Mouse (Mus musculus) limb, embryonic 10.5 days (tissue): ENCODE data around the gene Hsph1. TPM values are rescaled to one million over a fixed set of nuclear protein-coding genes. Genes with fewer than 3 reads are reported as not detected.
A peak's percentile ranks its signal among the peaks of the same experiment; 100 is the strongest.

Experiments
- DNase-seq: peaks from one replicate; pipeline ENCODE4 v3.0.0-alpha.2; 2017; ENCODE audit warnings: low spot score
- H3K27ac ChIP-seq: fragments of 300-500 bp; sonication (generic); 2 replicates; pipeline ENCODE4 v1.5.1; 2016; ENCODE audit warnings: mild to moderate bottlenecking
- H3K27me3 ChIP-seq: fragments of 300-500 bp; sonication (generic); 2 replicates; pipeline ENCODE4 v1.6.1; 2016; ENCODE audit warnings: low read depth, mild to moderate bottlenecking; ENCODE audit not compliant: poor library complexity, severe bottlenecking
- H3K36me3 ChIP-seq: fragments of 300-500 bp; sonication (generic); 2 replicates; pipeline ENCODE4 v1.6.1; 2016; ENCODE audit warnings: mild to moderate bottlenecking, moderate library complexity
- H3K4me1 ChIP-seq: fragments of 300-500 bp; sonication (generic); 2 replicates; pipeline ENCODE4 v1.6.1; 2016
- H3K4me3 ChIP-seq: fragments of 300-500 bp; sonication (generic); 2 replicates; pipeline ENCODE4 v1.5.1; 2016; ENCODE audit warnings: mild to moderate bottlenecking, moderate library complexity
- H3K9me3 ChIP-seq: fragments of 300-500 bp; sonication (generic); replicated peaks from 2 replicates; pipeline ENCODE4 v1.6.1; 2016; ENCODE audit warnings: mild to moderate bottlenecking
- WGBS: fragments of 180-500 bp; shearing (Covaris S2); methylation state at CpG from one replicate; pipeline ENCODE4 v1.1.7; 2016; 5-methylcytosine and 5-hydroxymethylcytosine counted together
- polyA plus RNA-seq: library from polyadenylated mRNA; unstranded; fragments of >200 nt; fragmentation: Nextera tagmentation; extraction: Ambion mirVana; gene quantifications from 2 replicates; pipeline ENCODE4 v1.2.1, GENCODE M21; 2016

The Hsph1 gene
- polyA plus RNA-seq, 1 experiment from 2014 or later: 129 TPM

DNA sequence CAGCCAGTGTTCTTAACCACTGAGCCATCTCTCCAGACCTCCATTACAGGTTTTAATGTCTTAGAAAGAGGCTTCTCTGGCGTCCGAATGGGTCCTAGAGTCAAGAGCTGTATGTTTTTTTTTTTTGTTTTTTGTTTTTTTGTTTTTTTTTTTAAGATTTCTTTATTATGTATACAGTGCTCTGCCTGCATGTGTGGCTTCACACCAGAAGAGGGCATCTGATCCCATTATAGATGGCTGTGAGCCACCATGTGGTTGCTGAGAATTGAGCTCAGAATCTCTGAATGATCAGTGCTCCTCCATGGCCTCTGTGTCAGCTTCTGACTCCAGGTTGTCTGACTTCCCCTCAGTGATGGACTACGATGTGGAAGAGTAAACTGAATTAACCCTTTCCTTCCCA, 21.8 kb upstream of the Hsph1 start:
- DNase-seq: no peak
- Histone ChIP-seq H3K27ac (no peak overlapping the region), H3K4me3 (no peak overlapping the region), H3K36me3 (no peaks in the 10 kb centered on the region), H3K27me3 (no peaks in the 10 kb centered on the region), H3K4me1 (peaks cover 2% of the 10 kb centered on the region; the same call in 1 of the 2 replicates), H3K9me3 (no peaks in the 10 kb centered on the region)
- WGBS: 61% methylated on average over 3 of the region's 3 CpGs

DNA sequence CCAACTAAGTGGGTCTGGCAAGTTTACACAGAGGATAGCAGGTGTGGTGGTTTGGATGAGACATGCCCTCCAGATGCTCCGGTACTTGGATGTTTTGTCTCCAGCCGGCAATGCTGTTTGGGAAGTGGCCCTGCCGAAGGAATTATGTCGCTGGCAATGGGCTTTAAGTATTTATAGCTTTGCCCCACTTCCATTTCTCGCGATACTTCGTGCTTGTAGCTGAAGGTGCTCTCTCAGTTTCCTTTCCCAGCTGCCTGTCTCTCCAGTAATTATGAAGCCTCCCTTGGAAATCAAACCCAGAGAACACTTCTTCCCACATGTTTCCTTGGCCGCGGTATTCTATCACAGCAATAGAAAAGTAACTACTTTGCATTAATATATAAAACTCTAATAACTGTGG, 19.5 kb upstream of the Hsph1 start:
- no peak overlapping the region for H3K4me3 ChIP-seq
- peaks cover 2% of the 10 kb centered on the region; the same call in 1 of the 2 replicates for H3K4me1 ChIP-seq
- no peaks in the 10 kb centered on the region for H3K27me3 ChIP-seq
- H3K9me3 ChIP-seq: no peaks in the 10 kb centered on the region
- H3K36me3 ChIP-seq: no peaks in the 10 kb centered on the region
- no peak overlapping the region for H3K27ac ChIP-seq
- 90% methylated on average over 9 of the region's 9 CpGs for WGBS
- DNase-seq: no peak

DNA sequence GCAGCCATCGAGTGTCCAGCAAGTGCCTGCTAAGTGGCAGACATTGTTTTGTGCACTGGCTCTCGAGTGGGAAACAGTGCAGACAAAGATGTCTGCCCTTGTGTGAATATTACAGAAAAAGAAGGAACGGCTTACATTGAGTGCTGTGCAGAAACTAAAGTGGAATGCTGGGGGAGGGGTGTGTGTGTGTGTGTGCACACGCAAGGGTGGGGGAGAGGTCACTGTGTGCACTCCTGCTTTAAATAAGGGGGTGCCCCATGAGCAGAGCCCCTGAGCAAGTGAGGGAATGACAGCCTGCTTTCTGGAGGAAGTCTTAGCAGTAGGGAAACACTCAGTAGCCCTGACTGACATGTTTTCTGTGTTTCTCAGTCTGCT, 14.0 kb upstream of the Hsph1 start:
- no peak for DNase-seq
- no peaks in the 10 kb centered on the region for H3K36me3 ChIP-seq
- H3K27ac ChIP-seq: peak overlapping the region; percentile 9; the same call in 1 of the 2 replicates
- H3K27me3 ChIP-seq: no peaks in the 10 kb centered on the region
- WGBS: 84% methylated on average over 4 of the region's 4 CpGs
- H3K9me3 ChIP-seq: no peaks in the 10 kb centered on the region
- no peak overlapping the region for H3K4me3 ChIP-seq
- H3K4me1 ChIP-seq: peaks cover 15% of the 10 kb centered on the region

DNA sequence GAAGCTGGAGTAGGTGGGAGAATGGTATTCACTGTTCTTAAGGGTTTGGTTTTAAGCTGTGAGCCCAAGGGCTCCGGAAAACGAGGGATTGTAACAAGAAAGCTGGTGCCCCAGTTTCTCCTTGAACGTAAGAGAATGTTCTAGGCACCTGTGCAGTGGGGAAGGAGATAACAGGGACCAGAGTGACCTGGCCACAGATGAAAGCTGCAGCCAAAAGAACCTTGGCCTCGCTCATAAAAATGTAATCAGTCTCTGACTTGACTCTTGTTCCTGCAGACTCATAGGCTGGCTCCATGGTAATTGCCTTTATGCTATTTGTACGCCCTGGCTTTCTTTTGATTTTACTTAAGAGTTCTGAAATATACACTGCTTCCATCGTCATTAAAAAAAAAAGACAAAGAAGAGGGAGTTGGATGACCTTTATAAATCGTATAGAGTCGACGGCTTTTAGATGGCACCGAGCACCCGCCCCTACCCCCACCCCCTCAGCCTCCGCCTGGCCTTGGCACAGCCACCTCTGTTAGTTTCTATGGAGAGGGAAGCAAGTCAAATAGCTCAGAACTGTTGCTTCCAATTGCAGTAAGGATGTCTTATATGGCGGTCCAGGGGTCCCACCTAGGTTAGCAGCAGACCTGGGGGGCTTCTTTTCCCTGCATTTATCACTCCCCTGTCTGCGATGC, 13.5 kb upstream of the Hsph1 start:
- H3K27ac ChIP-seq: peak overlapping the region; percentile 9; the same call in 1 of the 2 replicates
- 84% methylated on average over 14 of the region's 14 CpGs for WGBS
- no peak overlapping the region for H3K4me3 ChIP-seq
- no peak for DNase-seq
- H3K36me3 ChIP-seq: no peaks in the 10 kb centered on the region
- no peaks in the 10 kb centered on the region for H3K27me3 ChIP-seq
- peaks cover 15% of the 10 kb centered on the region for H3K4me1 ChIP-seq
- no peaks in the 10 kb centered on the region for H3K9me3 ChIP-seq

DNA sequence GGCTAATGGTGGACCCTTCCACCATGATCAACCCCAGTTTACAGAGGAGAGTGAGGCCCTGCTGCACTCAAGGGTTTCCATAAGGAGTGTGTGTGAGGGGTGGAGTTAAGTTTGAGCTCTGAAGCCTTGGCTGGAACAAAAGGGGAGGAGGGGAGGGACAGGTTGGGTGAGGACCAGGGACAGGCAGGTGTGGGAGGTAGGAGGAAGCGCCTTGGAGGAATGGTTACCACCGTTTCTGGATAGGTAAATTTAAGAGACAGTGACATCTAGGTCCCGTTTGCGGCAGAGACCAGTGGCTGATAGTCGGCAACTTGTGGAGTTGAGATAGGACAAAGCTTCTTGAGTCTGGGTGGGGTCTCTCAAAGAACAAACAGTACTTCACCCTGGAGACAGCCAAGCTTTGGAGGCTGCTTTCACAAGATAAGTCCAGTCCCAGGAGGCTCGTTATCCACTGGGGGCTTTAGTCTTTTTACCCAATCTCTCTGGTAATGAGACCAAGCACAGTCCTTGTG, 12.8 kb upstream of the Hsph1 start:
- H3K27ac ChIP-seq: peak overlapping the region; percentile 47
- no peaks in the 10 kb centered on the region for H3K9me3 ChIP-seq
- no peaks in the 10 kb centered on the region for H3K36me3 ChIP-seq
- DNase-seq: no peak
- WGBS: 76% methylated on average over 6 of the region's 6 CpGs
- peaks cover 15% of the 10 kb centered on the region for H3K4me1 ChIP-seq
- H3K27me3 ChIP-seq: no peaks in the 10 kb centered on the region
- H3K4me3 ChIP-seq: no peak overlapping the region

DNA sequence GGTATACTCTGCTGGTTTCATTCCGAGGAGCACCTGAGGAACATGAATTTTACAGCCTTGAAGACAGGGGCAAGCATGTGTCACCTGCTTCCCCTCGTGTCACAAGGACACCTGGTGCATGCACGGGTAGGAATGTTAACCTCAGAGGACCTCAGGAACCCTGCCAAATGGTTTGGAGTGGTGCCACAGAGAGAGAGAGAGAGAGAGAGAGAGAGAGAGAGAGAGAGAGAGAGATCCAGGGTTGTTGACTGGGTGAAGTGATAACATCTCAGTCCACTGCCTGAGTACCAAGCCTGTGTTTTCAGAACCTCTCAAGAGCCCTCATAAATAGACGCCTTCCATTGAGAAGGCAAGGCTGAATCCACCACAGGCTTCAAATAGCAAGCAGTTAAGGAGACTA, 12.0 kb upstream of the Hsph1 start:
- H3K9me3 ChIP-seq: no peaks in the 10 kb centered on the region
- no peaks in the 10 kb centered on the region for H3K36me3 ChIP-seq
- H3K27ac ChIP-seq: 0 out of 2 replicates have a peak overlapping the region, but pooled peaks have one; percentile 47
- no peak overlapping the region for H3K4me3 ChIP-seq
- WGBS: 72% methylated on average over 4 of the region's 4 CpGs
- no peak for DNase-seq
- peaks cover 15% of the 10 kb centered on the region for H3K4me1 ChIP-seq
- H3K27me3 ChIP-seq: no peaks in the 10 kb centered on the region

DNA sequence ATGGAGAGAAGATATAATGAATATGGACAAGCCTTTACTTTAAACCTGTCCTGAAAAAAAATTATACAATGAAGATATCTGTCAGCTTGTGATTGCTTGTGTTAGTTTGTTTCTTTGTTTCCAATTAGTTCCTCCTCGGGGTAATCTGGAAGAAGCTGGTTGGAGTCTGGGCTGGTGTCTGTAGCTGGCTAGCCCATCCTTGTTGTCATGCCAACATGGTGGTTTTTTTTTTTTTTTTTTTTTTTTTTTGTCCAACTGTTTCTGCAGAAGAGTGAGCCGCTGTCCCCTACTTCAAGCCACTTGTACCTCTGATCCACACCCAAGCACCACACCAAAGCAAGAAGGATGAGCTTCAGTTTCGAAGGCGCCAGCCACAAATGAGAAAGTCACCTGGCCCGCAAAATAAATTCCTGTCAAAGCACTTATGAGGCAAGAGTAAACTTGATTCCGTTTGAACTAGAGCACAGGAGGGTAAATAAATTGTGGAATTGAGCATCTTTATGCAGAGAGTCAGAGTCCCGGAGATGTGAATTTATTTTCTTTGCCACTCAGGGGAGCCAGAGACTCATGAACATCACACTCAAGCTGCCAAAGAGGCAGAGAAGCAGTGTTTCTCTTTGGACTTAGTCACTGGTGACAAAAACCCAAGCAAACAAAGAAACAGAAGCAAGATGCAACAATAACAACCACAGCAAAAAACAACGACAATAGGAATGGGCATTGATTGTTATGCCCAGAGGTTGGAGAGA, 11.4 kb upstream of the Hsph1 start:
- 82% methylated on average over 8 of the region's 8 CpGs for WGBS
- no peak for DNase-seq
- no peak overlapping the region for H3K4me3 ChIP-seq
- no peak overlapping the region for H3K27ac ChIP-seq
- H3K36me3 ChIP-seq: no peaks in the 10 kb centered on the region
- no peaks in the 10 kb centered on the region for H3K9me3 ChIP-seq
- no peaks in the 10 kb centered on the region for H3K27me3 ChIP-seq
- H3K4me1 ChIP-seq: peaks cover 15% of the 10 kb centered on the region

DNA sequence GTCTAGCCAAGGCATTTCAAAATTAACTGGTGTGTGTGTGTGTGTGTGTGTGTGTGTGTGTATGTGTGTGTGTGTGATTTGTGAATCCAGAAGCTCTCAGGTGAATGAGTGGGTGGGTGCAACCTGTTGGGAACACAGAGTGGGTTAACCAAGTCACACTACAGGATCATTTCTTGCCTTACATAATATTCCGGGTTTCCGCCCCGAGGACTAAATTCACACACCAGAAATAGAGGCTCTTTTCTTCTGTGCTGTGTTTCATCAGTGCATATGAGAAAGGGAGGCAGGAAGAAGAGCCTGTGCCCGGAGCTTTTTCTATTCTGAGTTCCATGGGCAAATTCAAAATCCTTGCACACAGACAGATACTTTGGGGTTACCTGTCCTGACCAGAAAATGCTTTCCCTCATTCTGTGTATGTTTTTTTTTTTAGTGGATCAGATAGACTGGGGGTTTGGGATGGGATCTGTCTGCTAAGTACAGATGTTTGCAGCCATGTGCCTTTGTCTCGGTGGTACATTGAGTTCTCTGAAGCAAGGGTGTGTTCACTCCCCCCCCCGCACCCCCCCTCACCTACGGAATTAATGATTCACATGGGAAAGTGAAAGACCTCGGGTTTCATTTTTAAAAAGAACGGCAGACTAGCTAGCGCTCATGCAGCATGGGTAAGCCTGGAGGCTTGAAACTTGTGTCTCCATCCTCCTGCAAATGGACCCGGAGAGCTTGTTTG, 6.8 kb upstream of the Hsph1 start:
- no peak overlapping the region for H3K27ac ChIP-seq
- 0 out of 2 replicates have a peak, but pooled peaks cover 3% of the 10 kb centered on the region for H3K4me1 ChIP-seq
- H3K27me3 ChIP-seq: no peaks in the 10 kb centered on the region
- 90% methylated on average over 11 of the region's 11 CpGs for WGBS
- no peak for DNase-seq
- no peaks in the 10 kb centered on the region for H3K9me3 ChIP-seq
- no peaks in the 10 kb centered on the region for H3K36me3 ChIP-seq
- no peak overlapping the region for H3K4me3 ChIP-seq

DNA sequence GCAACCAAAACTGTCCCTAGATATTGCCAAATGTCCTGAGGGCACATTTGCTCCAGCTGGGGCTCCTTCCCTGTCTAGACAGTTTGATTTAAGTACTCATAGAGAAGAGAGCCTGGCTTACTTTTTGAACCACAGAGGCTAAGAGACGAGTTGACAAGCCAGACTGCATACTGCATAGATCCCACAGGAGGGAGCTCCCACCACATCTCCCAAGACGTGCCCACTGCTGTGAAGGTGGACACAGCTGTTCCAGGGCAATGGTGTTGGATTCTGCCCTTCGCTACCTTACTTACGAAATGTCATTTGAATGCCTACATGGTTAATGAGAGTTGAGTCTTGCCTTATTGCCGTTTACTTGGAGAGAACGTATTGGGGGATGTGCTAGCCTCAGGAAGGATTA, 6.2 kb upstream of the Hsph1 start:
- DNase-seq: no peak
- WGBS: 57% methylated on average over 6 of the region's 6 CpGs
- no peak overlapping the region for H3K27ac ChIP-seq

DNA sequence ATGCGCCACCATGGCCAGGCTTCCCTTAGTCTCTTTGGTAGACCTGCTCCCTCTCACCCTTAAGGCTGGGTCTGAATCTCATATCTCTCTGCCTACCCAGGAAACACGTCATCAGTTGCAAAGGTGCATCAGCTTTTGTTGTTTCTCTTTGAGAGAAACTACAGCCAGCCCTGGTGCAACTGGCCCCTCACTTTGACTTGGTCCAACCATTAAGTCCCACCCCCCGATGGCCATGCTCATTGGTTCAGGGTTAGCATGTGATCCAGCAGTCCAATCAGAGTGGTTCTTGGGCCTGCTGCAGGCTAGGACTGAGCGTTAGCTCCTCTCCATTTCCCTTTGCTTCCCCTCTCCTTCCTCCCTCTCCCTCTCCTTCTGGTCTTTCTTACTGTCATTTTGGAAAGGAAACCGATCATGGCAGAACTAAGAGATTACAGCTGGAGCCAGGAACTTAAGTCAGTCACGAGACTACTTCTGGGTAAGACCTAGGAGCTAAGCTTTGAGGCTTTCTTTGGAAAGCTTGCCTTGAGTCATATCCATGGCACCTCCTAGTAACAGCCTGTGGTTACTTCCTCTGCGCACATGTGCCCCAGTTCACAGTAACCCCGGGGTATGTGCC, 5.2 kb upstream of the Hsph1 start:
- no peak overlapping the region for H3K27ac ChIP-seq
- H3K9me3 ChIP-seq: no peaks in the 10 kb centered on the region
- no peaks in the 10 kb centered on the region for H3K27me3 ChIP-seq
- no peak for DNase-seq
- H3K4me3 ChIP-seq: no peak overlapping the region
- no peaks in the 10 kb centered on the region for H3K36me3 ChIP-seq
- 86% methylated on average over 8 of the region's 8 CpGs for WGBS
- H3K4me1 ChIP-seq: 0 out of 2 replicates have a peak, but pooled peaks cover 3% of the 10 kb centered on the region

More for the DNA sequence above, 6.2 kb upstream of the Hsph1 start:
- Histone ChIP-seq H3K9me3 (no peaks in the 10 kb centered on the region), H3K4me1 (0 out of 2 replicates have a peak, but pooled peaks cover 3% of the 10 kb centered on the region), H3K4me3 (no peak overlapping the region), H3K27me3 (no peaks in the 10 kb centered on the region), H3K36me3 (no peaks in the 10 kb centered on the region)

DNA sequence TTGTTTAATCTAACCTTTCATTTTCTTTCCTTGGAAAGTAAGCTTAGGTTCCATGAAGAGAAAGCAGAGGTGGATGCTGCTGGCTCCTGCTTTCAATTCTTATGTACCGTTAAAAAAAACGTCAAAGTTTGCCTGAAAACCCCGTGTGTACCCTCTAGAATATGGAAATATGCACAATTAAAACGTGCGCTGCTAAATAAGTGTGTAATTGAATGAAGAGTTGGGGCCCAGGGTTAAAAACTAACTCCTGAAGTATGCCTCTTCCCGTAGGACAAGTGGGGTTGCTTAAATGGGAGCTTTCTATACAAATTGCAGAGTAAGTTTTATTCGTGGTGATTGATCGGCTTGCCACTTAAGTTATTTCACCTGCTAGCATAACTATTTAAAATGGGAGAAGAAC, 1.1 kb upstream of the Hsph1 start:
- peak overlapping the region; percentile 72 for H3K4me3 ChIP-seq
- H3K4me1 ChIP-seq: peaks cover 17% of the 10 kb centered on the region
- peaks cover 24% of the 10 kb centered on the region for H3K36me3 ChIP-seq
- no peak for DNase-seq
- 75% methylated on average over 8 of the region's 8 CpGs for WGBS
- H3K9me3 ChIP-seq: no peaks in the 10 kb centered on the region
- H3K27me3 ChIP-seq: no peaks in the 10 kb centered on the region
- peak overlapping the region; percentile 92 for H3K27ac ChIP-seq

DNA sequence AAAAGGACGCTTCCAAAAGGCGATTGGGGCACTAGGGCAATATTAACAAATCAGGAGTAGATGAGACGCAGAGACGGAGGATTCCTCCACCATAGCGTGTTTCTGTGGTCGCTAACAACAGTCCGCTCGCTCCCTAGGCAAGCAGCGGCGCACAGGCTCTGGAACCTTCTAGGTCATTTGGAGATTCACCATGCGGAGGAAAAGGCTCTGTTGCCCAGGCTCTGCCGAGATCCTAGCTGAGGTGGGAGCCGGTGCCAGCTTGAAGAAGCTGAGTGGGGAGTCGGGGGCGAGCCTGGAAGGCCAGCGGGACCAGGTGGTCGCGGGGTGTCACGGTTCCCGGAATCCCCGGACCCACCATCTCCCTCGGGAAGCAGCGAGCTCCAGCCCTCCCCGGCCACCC, 620 bp downstream of the Hsph1 start:
- DNase-seq: no peak
- 3% methylated on average over 24 of the region's 24 CpGs for WGBS
- Histone ChIP-seq H3K27me3 (no peaks in the 10 kb centered on the region), H3K36me3 (peaks cover 42% of the 10 kb centered on the region), H3K4me3 (peak overlapping the region; percentile 72), H3K9me3 (no peaks in the 10 kb centered on the region), H3K4me1 (peaks cover 15% of the 10 kb centered on the region), H3K27ac (peak overlapping the region; percentile 92)
